Mouse (Mus musculus): ENCODE measurements at regions not wholly inside any gene's neighbourhood (a gene's known extent, or its start where the extent isn't known, plus 50 kb on each side); places are given as distances from the start of the nearest gene placed in this dataset.

- no peak for DNase-seq (ENCODE audit: low read depth)
Measured at GRCm38 (mm10) chr2:11416122-11416521, 137.8 kb downstream of the Pfkfb3 start.

DNA sequence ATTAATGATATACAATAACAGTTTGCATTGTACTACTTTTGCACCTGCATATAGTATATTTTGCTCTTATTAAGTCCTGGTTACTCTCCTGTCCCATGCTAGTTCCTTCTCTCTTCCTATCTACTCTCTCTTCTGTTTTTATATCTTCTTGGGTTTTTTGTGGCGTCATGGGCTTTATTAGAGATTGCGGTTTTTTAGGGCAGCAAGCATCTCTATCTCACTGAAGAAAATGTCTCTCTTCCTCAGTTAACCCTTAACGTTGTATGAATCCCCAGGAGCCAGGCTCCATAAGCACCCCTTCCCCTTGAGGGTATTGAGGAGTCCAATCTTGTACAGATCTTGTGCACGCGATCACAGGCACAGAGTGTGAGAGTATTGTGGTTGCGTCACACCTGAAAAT, 141.4 kb downstream of the Pfkfb3 start:
- no peak for DNase-seq (ENCODE audit: low read depth)

- DNase-seq (ENCODE audit: low read depth): no peak
Measured at GRCm38 (mm10) chr2:11408497-11408896, 145.4 kb downstream of the Pfkfb3 start.

- no peak for DNase-seq (ENCODE audit: low read depth)
Measured at GRCm38 (mm10) chr2:11406103-11406615, 147.7 kb downstream of the Pfkfb3 start.

DNA sequence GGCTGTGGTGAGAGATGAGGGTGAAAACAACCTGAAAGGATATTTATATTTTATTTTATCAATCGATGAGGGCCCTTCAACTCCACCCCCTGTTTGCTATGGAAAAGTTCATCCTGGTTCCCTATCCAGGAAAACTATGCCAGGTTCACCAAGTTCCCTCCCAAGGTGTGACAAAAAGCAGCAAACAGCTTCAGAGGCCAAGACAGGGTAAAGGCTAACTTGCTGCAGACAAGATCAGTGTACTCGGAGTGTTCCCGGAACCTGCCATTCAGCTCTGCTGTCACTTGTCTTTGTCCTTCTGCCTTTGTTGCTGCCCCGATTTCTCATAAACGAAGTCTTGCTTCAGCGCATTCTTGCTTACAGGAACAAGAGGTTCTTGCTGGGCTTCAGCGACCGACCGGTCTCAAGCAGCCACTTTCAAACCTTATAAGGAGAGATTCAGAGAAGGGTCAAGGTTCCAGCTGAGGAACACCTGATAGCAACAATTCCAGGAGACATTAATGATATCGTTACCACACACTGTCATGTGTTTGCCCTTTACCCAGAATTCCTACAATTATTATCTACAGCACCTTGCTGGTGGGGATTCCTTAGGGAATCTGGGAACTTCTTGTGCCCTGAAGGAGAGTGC, 151.5 kb downstream of the Pfkfb3 start:
- no peak for DNase-seq (ENCODE audit: low read depth)

DNA sequence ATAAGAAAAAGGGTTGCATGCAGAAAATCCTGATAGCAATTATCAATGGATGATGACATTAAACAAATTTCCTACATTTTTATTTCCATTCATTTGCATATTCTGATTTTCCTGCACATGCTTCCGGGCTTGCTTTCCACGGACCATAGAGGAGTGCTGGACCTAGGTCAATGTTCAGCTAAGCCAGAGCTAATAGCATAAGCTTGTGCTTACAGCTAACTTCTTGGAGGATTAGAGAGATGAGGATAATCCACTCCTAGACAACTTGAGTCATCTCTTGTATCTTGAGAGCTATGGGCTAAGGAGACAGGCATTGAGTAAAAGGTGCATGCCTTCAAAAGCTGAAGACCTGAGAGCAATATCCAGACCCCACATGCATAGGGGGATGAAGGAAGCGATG, 154.5 kb downstream of the Pfkfb3 start:
- no peak for DNase-seq (ENCODE audit: low read depth)

DNA sequence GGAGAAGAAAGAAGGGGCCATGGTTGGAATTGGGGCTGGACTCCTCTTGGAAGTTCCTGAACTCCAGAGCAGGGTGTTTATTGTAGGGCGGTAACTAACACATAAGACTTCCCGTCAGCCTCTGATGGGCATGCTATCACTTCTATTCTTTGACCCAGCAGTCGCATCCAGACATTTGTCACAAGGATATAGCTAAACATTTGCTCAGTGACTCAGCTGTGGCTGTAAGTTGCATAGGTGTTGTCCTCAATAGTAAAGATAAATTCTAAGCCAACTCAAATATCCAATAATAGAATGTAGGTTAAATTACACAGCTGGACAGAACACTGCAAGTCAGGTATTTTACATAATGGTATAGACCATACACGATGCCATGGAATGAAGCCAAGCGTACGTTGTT, 154.9 kb downstream of the Pfkfb3 start:
- DNase-seq (ENCODE audit: low read depth): no peak

DNA sequence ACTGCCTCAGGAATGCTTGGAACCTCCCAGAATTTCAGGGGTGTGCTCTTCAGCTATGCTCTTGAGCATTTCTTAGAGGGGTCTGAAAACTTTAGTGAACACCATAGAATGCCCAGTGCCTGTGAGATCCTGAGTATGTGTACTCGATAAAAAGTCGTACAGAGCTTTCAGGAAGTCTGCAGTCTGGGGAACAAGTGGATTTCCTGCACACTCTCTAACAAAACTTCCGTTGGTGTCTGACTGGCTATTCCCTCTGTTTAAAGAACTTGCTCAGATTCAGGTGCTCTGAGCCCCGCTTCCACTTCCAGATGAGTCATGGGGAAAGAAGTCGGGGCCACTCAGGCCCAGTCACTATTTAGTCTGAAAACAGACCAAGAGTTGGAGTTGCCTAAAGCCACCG, 155.5 kb downstream of the Pfkfb3 start:
- DNase-seq (ENCODE audit: low read depth): no peak

GRCm38 (mm10) chr2:11396835-11397234, 157.0 kb downstream of the Pfkfb3 start:
- DNase-seq (ENCODE audit: low read depth): peak; percentile 5

- DNase-seq (ENCODE audit: low read depth): no peak
Measured at GRCm38 (mm10) chr2:11394675-11395349, 159.1 kb downstream of the Pfkfb3 start.

GRCm38 (mm10) chr2:11391725-11392124, 162.2 kb downstream of the Pfkfb3 start:
- DNase-seq (ENCODE audit: low read depth): no peak

DNA sequence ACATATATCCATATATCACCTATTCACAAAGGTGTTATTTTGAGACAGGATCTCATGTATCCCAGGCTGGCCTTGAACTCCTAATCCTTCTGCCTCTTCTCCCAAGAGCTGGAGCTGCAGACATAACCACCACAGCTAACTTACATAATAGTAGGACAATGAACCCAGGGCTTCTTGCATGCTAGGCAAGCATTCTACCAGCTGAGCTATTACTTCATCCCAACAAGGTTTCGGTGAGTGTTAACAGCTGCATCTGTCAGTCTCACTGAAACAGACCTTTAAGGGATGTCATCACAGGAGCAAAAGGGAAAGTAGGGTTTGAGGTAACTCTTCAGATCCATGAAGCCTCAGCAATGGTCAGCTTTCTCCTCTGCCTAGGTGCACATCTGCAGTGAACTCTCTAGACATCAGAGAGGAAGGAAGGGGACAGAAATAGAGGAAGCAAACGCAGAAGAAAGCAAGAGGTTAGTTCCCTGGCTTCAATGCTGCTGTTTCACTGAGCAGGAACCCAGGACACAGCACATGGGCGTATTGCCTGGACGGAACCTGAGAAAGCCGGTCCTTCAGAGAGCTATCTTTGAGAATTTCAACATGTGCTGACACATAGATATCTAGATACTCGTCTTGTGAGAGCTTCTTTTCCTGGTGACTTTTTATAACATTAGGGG, 163.1 kb downstream of the Pfkfb3 start:
- no peak for DNase-seq (ENCODE audit: low read depth)

GRCm38 (mm10) chr2:11387623-11388022, 166.3 kb downstream of the Pfkfb3 start:
- DNase-seq (ENCODE audit: low read depth): no peak

DNA sequence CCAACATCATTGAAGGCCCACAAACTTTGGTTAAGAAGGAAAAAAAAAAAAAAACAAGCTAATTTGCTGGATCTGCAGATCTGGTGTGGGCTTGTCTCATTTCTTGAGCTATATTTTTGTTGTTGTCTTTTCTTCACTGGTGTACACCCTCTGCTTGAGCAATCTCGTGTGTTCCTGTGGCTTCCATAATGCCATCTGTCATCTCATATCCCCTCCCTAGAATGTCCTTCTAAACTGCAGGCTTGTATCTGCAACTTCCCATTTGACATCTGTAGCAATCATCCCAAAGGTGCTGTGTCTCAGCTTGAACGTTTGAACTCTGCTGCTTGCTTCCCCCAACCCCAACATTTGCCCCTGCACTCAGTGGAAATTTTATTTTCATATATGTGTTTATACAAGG, 170.1 kb downstream of the Pfkfb3 start:
- no peak for DNase-seq (ENCODE audit: low read depth)

GRCm38 (mm10) chr2:11377213-11377612, 176.7 kb downstream of the Pfkfb3 start:
- no peak for DNase-seq (ENCODE audit: low read depth)

- DNase-seq (ENCODE audit: low read depth): no peak
Measured at GRCm38 (mm10) chr2:11375726-11376454, 178.0 kb downstream of the Pfkfb3 start.

- DNase-seq (ENCODE audit: low read depth): no peak
Measured at GRCm38 (mm10) chr2:11375092-11375491, 178.8 kb downstream of the Pfkfb3 start.

DNA sequence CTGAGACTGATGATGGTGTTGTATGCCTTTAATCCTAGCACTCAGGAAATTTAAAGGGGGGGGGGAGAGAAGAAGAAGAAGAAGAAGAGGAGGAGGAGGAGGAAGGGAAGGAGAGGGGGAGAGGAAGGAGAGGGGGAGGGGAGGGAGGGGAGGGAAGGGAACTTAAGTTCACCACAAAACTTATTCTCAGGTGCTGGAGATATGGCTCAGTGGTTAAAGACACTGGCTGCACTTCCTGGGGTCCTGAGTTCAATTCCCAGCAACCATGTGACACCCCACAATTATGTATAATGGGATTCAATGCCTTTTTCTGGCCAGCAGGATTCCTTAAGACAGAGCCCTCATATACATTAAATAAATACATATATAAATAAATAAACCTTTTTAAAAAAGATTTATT, 183.6 kb downstream of the Pfkfb3 start:
- no peak for DNase-seq (ENCODE audit: low read depth)

- no peak for DNase-seq (ENCODE audit: low read depth)
Measured at GRCm38 (mm10) chr2:11367319-11367718, 186.6 kb downstream of the Pfkfb3 start.

- no peak for DNase-seq (ENCODE audit: low read depth)
Measured at GRCm38 (mm10) chr2:11365815-11366214, 188.1 kb downstream of the Pfkfb3 start.

GRCm38 (mm10) chr2:11365371-11365770, 188.5 kb downstream of the Pfkfb3 start:
- DNase-seq (ENCODE audit: low read depth): no peak

- no peak for DNase-seq (ENCODE audit: low read depth)
Measured at GRCm38 (mm10) chr2:11364111-11364510, 189.8 kb downstream of the Pfkfb3 start.

DNA sequence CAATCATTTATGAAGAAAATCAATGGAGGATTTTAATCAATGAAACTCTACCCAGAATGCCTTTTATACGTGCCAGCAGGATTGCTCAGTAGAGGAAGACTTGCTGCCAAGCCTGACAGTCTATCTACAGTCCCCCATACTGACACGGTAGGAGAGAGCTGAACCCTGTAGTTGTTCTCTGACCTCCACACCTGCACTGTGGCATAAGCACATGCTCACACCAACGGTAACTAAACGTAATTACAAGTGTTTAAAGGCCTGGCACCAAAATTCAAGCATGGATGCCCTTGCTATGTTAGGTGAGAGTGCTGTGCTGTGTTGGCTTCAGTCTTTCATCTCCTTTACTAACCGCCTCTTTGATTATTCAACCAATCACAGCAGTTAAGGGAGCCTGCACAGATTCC, 190.8 kb downstream of the Pfkfb3 start:
- DNase-seq (ENCODE audit: low read depth): no peak
